Mouse (Mus musculus) ovary, postnatal 36 days (tissue): ENCODE measurements at regions not wholly inside any gene's neighbourhood (a gene's known extent, or its start where the extent isn't known, plus 50 kb on each side); places are given as distances from the start of the nearest gene placed in this dataset.

ENCODE experiments used
- DNase-seq: peaks from one replicate; pipeline ENCODE4 v3.0.0; 2022; ENCODE audit warnings: low spot score, mixed read lengths

DNA sequence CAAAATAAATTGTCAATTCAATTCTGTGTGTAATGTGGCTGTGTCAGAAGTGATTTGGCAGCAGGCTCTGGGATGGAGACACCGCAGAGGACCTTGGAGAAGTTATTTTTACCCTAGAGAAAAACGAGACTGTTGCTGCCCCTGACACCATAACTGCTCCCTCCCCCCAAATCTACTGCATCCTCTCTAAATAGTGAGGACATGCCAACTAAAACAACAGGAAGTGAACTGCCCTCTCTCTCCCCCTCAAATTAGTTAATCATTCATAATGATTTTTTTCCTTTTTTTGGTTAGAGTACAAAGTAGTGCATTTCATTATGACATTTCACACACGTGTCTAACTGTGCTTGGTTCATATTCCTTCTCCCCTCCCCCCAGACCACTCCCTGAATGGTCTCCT is 55.6 kb upstream of the Pias1 start:
- DNase-seq: no peak

DNA sequence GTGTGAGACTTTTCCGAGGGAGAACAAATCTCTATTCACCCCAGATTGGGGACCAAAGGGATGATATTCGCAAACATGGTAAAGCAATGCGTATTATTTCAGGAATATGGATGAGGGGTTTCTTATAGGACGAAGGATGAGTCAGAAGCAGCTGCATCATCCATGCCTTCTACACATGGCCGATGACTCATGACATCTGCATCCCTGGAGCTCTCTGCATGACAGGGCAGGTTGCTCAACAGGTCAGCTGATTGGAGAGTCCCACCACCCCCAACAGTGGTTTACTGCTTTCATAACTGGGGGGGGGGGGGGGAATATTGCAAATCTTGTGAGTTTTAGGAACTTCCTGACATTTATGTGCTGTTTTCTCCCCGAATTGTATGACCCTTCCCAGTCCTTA is 50.3 kb upstream of the Pias1 start:
- DNase-seq: no peak
